Mouse (Mus musculus) spleen, adult 2 months (tissue): ENCODE data around the gene A730061H03Rik.

Experiments used
- CTCF ChIP-seq: fragments of 200-500 bp; IDR thresholded peaks from 2 replicates; pipeline ENCODE4 v1.5.1; 2011; ENCODE audit warnings: mild to moderate bottlenecking, inconsistent platforms; ENCODE audit not compliant: insufficient read depth, insufficient read length, insufficient replicate concordance; ENCODE audit errors: extremely low read depth
- POLR2A ChIP-seq: fragments of 200-500 bp; IDR thresholded peaks from 2 replicates; pipeline ENCODE4 v1.6.1; 2011; ENCODE audit warnings: low read depth, low read length, inconsistent platforms

- TF ChIP-seq CTCF, result no peak
- no peak for TF ChIP-seq POLR2A
Observed at GRCm38 (mm10) chr14:55565748-55566147, 5.5 kb upstream of the A730061H03Rik start.
